Mouse (Mus musculus) T-helper 1 cell (primary cell): ENCODE data around the gene Csf2rb2.
"Not testable (repeated sequence)": the region's sequence is repeated elsewhere in the genome, so short reads cannot be mapped to it uniquely, and the experiment has no call there.

Experiments
- in situ Hi-C: fragments of 300-600 bp; cut with MboI, MseI; formaldehyde crosslinking; loops from one replicate; pipeline ENCODE4 v1.15.1; 2025; ENCODE audit warnings: high pct_unique_total_duplicates

Gene Csf2rb2

DNA sequence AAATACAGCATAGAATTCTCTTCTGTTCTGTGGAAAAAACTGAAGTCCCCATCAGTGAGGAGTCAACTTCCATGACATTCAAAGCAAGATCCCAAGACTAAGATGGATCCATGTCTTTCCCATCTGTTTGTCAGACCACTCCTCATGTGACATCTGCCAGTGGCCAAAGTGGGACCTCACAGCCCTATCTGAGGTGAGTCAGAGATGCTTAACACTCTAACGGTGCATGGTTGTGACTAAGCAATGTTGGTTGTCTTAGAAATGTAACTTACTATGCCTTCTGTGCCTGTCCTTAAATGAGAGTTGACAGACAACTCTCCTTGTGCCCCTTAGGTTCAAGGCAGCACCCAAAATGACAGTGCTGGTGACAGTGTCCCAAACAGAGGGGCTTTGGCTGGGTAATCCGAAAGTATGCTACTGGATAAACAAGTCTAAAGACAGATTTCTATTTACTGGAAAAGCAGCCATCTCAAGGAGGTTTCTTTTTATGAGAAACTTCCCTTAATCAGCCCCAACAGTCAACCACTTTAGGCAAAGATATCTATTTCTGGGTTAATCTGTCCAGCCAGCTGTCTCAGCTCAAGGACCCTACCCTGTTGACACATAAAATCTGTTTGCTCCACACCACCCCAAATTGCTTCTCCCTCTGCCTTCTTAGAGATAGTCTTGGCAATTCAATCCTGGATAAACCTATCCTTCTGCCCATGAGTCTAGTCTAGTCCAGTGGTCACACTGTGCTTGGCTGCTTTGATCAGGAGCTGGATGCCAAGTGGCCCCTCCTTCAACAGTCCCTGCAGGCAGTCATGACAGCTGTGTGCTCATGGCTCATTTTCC is 13.0 kb upstream of the Csf2rb2 start:
- in situ Hi-C loops, result not testable (repeated sequence)

DNA sequence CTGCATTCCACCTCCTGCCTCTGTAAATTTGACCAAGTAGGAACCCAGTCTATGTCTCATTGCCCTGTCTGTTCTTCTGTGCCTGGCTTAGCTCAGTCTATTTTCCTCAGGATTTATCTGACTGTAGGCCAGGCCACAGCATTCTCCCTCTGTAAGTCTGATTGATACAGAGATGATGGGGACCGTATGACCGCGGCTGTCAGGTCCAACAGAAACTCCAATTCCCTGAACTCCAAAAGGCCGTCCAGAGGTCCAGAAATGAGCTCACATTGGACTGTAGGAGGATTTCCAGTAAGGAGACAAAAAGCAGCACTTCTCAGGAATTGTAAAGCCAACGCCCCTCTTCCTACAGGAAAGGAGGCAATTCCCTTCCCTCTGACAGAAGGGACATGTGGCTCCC is 8.1 kb upstream of the Csf2rb2 start:
- in situ Hi-C loops, result not testable (repeated sequence)

DNA sequence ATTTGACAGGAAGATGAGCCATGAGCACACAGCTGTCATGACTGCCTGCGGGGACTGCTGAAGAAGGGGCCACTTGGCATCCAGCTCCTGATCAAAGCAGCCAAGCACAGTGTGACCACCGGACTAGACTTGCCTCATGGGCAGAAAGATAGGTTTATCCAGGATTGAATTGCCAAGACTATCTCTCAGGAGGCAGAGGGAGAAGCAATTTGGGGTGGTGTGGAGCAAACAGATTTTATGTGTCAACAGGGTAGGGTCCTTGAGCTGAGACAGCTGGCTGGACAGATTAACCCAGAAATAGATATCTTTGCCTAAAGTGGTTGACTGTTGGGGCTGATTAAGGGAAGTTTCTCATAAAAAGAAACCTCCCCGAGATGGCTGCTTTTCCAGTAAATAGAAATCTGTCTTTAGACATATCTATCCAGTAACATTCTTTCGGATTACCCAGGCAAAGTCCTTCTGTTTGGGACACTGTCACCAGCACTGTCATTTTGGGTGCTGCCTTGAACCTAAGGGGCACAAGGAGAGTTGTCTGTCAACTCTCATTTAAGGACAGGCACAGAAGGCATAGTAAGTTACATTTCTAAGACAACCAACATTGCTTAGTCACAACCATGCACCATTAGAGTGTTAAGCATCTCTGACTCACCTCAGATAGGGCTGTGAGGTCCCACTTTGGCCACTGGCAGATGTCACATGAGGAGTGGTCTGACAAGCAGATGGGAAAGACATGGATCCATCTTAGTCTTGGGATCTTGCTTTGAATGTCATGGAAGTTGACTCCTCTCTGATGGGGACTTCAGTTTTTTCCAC is 7.1 kb upstream of the Csf2rb2 start:
- in situ Hi-C loops, result not testable (repeated sequence)

DNA sequence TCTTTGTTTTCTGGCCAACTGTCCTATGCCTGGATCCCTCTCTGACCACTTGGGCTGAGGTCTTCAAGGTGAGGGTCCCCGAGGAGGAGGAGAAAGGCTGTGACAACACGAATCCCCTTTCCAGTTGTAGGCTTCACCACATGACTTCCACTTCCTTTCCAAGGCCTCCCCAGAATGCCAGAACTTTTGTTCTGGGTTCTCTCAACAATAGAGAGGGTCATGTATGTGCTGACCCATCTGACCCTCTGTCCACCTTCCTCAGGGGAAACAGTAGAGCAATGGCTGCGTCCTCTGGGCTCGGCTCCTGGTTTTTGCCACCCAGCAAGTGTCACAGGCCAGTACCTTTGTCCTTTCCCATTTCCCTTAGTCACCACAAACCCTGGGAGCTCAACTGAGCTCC is 5.5 kb upstream of the Csf2rb2 start:
- in situ Hi-C loops, result no loop called here

DNA sequence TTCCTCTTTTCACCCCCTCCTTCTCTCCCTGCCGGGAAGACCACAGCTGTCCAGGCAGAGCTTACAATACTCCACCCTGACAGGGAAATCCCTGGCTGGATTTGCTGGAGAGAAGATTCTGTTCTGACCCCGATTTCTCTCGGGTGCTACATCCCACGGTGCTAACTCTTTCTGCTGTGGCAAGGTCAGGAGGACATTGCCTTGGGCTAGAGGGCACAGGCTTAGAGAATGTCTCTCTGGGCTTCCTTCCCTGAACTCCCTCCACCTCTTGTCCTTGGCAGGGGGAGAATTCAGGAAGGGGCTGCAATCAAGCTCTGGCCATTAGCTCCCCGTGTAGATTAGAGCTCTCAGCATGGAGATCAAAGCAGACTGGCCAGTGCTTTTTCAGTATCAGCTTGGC is 4.3 kb upstream of the Csf2rb2 start:
- in situ Hi-C loops, result no loop called here

DNA sequence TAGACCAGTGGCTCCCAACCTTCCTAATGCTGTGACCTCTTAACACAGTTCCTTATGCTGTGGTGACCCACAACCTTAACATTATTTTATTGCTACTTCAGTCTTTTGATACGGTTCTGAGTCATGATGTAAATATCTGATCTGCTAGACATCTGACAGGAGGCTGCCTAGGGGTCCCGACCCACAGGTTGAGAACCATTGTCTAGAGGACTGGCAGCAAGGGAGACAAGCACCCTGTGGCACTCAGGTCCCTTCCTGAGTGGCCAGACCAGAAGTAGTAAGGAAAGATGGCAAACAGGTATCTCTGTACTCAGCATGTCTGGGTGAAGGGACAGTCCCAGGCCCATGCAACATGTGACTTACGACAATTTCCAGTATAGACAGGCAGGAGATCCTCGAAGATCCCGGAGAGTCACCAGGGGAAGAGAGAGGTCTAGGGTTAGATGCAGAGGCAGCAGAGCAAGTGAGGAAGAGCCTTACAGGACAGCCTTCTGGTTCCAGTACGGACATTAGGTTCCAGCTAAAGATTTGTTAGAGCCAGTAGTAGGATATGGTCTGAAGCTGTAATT is 1.8 kb downstream of the Csf2rb2 start:
- in situ Hi-C loops, result no loop called here

DNA sequence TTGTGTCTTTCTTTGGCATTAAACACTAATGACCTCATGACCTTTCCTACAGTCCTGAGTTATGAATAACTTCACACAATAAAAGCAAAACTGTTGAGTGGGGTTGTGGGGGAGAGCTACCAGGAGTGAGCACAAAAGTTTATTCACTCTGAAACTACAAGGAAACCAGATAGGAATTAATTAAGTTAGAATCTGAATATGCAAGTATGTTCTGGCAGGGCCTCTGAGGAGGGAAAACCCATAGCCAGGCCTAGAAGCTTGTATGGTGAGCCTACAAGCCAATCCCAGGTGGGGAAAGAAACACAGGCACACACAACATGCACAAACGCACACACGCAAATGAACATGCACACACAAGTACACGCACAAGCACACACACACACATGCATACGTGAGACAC is 2.8 kb downstream of the Csf2rb2 start:
- in situ Hi-C loops, result no loop called here

DNA sequence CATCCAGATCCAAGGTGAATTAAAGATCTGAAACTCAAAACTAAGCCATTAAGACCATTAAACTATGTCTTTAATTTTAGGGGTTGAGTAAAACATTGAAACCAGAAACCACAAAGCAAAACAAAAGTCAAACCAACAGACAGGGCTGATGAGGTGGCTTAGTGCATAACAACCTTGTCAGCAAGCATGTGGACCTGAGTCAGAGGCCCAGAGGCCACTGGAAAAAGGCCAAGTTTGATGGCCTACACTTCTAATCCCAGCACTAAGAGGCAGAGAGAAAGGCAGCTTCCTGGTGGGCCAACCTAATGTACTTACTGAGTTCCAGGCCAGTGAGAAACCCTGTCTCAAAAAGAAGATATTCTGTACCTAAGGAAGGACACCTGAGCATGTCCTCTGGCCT is 4.7 kb downstream of the Csf2rb2 start:
- in situ Hi-C loops, result no loop called here

DNA sequence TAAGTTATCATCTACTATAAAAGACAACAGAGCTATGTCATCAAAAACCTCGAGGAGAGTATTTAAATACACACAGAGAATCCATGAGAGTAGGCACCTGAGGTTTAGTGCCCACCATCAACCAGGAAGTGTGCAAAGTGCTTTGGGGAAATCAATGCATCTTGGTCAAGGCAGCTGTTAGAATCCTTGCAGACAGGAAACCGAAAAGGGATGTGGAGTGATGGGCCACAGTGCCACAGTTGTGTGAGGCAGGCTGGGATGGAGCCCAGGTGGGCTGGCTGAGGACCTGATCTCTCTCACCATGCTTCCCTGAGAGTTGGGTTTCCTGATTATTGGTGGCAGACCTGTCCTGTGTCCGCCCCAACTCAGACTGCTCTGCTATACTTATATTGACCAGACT is 5.9 kb downstream of the Csf2rb2 start:
- in situ Hi-C loops, result no loop called here

DNA sequence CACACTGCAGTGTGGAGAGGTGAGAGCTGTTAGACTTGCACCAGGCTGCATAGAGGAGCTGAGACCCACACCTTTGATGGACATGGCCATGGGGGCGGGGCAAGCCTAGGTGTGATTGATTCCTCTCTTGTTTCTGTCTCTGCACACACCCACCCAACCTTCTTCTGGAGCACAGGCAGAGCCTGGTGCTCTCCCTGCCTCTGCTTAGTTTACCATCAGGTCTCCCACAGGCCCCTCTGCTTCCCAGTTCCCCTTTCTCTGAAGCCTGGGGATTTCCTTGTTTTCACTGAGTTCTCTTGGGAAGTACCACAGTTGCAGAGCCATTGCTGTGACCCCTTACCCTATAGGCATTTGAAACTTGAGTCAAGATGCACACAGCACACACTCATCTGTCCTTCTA is 7.0 kb downstream of the Csf2rb2 start:
- in situ Hi-C loops, result no loop called here

DNA sequence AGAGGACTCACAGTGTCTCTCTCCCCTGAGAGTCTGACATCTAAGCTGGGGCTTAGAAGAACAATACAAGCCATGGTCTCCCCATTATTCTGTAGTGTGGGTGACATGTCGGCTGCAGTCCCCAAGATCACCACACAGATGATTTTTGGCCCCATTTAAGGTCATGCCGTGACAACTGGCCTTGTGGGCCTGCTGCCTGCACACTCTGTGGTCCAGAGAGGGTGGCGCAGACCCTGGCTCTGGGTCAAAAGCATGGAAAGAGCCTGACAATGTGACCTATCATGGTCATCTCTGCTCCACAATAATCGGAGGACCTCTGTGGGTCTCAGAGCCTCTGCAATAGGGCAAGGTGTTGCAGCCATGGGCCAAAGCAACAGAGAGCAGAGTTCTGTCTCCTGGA is 11.8 kb downstream of the Csf2rb2 start:
- in situ Hi-C loops, result no loop called here

DNA sequence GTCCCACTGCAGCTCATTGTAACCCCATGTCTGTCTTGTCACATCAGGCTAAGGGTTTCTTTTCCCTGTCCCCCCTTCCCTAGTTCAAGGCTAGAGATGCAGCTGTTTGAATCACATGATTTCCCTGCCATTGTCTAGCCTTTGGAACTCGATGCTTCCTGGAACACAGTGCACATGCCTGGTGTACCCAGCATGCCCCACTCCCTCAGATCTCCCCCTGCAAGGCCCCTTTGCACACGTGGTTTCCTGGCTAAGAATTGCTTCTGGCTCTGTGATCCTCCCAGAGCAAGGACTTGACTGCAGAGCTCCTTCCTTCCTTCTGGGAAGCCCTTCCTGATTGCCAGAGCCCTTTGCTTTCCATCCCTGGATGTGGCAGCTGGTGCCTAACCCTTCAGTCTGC is 12.3 kb downstream of the Csf2rb2 start:
- in situ Hi-C loops, result not testable (repeated sequence)

DNA sequence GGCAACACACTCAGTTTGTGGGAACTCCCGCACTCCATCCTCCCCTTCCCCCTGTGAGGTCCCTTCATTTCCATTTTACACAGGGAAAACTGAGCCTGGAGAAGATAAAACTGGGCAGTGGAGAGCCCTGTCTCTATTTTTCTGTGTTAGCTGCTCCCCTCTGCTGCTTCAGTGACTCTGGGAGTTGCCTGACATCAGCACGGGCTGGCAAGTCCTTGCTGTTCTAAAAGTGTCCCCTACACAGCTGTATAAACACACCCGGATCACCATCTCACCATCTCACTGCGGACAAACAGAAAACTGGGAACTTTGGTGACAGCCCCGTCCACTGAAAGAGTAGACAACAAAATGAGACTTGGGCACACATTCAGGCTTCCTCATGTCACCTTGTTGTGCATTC is 15.7 kb downstream of the Csf2rb2 start:
- in situ Hi-C loops, result not testable (repeated sequence)

DNA sequence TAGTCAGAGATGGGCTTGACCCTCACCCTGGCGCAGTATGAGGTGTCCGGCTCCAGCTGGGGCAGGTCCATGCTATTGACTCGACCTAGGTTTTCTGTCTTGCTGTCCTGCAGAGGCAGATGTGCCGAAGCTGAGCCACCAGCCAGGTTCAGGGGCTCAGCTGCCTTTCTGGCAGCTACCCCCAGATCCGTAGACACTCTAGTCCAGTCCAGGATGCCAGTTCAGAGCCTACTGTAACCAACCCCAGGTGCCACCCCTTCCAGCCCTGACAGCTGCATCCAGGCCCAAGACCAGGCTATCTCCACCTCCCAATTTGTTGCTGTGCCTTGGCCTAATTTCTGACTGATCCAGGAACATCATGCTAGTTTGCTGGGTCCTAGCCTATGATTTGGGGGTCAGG is 17.6 kb downstream of the Csf2rb2 start:
- in situ Hi-C loops, result no loop called here

DNA sequence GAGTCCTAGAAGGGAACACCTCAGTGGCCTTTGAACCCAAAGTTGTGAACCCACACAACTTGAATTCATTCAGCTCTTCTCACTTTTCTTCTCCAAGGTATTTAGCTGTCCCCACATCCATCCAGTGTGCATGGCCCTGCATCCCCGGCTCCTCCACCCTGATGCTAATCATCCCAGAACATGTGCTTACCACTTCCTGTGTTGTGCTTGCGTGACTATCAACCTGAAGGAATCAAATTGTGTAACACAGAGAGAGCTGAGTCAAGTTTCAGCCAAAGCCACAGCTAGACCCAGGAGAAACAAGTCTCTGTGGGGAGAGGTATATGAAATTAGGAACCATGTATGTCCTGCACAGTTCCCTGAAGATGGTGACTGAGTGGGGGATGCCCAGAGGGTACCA is 27.2 kb downstream of the Csf2rb2 start:
- in situ Hi-C loops, result no loop called here

DNA sequence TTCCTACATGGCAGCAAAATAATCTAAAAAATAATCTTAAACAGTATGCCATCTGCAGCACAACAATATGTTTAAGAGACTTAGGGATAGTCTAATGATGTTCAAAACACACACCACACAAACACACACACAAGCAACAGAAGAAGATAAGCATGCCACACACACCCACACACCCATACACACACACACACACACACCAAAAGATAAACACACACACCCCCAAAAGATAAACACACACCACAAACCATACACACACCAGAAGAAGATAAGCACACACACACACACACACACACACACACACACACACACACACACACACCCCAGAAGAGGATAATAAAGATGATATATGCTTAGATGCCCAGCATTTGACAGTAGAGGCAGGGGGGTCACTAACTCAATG is 34.3 kb downstream of the Csf2rb2 start:
- in situ Hi-C loops, result no loop called here

DNA sequence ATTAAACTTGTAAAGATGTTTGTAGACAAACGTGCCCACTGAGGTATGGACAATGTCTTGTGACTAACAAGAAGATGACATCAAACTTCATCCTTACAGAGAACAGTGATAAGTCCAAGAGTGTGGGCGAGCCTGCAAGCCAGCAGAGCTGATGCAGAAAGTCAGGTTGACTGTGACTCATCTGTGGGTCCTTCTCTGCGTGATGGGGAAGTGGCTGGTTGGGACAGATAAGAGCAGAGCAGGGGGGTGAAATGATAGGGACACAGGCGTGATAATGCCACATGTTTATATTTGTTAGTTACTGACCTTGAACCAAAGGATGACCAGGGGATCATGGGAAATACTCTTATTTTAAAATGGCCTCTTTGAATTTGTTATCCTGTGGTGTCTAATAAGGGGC is 37.7 kb downstream of the Csf2rb2 start:
- in situ Hi-C loops, result no loop called here

DNA sequence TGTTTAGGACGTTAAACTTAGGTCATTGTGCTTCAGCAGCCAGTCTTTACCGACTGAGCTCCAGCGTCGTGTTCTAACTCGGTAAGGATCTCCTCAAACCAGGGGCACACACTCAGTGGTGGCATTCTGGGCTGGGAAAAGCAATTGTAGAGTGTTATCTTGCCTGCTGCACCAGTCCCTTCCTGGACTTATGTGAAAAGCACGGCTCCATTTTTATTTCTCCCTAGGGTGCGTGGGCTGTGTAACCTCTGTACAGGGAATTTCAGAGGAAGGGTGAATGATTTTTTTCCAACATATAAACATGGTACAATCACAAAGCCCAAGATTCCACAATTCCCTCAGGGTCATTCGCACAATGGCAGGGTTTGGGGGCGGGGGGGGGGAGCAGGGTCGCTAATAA is 38.1 kb downstream of the Csf2rb2 start:
- in situ Hi-C loops, result no loop called here

DNA sequence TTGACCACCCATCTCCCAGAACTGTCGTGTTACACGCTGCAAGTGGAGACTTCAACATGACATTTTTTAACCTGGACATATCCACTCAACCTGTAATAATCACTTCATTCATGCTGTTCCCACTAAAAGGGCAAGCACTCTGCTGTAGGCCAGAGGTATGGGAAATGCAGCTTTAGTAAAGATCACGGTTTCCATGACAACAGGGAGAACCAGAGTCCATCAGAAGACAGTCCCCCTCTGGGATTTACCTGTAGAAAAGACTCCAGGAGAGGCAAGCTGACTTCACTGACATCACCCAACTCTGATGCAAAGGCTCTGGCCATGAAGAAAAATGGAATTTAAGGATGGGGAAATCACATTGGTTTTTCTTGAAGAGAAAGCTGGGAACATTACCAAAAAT is 42.2 kb downstream of the Csf2rb2 start:
- in situ Hi-C loops, result no loop called here

DNA sequence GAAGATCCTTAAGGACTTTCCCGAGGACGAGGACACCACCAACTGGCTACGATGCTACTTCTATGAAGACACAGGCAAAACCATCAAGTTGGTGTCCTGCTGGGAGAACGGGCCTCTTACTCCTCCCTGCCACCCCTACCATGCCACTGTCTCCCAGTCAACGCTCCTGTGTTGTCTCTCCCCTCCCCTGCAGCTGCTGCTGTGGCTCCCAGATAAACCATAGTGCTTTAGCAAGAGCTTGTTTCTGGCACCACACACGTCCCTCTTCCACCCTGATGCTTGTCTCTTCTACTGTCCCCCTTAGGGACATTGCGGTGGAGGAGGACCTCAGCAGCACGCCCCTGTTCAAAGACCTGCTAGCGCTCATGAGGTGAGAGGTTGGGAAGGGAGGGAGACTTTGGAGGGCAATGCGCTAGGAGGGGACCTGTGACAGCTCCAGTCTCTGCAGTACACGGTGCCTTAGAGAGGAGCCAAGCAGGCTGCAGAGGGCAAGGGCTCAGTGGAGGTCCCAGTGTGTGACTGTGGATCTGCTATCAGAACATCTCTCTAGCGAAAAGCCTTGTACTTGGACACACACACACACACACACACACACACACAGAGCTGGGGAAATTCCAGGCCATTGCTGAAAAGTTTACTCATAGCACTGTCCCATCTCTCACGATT is 44.7 kb downstream of the Csf2rb2 start:
- in situ Hi-C loops, result no loop called here

DNA sequence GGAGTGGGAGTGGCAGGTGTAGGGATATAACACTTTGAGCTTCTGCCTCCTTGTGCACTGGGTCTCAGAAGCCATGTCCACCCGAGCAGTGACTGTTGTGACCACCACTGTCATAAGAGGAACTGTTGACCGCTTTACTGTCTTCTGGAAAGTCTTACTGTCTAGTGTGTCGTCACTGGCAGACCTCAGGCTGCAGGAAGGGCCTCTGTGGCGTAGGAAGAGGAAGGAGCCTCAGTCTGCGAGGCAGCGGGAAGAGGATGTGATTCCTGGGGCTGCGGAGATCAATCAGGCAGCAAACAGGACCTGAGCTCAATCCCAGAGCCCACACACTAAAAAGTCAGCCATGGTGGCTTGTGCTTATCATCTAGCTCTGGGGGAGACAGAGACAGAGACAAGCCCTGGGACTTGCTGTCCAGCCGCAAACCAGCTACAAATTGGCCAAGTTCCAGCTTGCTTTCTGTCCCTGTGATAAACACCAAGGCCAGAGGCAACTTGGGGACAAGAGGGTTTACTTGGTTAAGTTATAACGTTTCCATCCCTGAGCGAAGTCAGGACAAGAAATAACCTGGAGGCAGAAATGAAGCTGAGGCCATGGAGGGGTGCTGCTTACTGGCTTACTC is 47.2 kb downstream of the Csf2rb2 start:
- in situ Hi-C loops, result no loop called here
